In genomic region chr5:92980393-92980792, GRCm38 (mm10) we compare ENCODE assay signal across 33 mouse cellular contexts.
"Had no signal": no experiment of that assay in that cellular context is flagged by ENCODE, and none has a peak within 500 bp of the region (broad histone marks: within the 10 kb centered on the region; RNA-seq: fewer than 3 reads in every experiment).

No protein-coding gene starts in this region.

- H3K4me3 ChIP-seq: heart, embryonic 12.5 days; heart, embryonic 13.5 days; heart, embryonic 15.5 days; hindbrain, embryonic 10.5 days; hindbrain, embryonic 12.5 days; hindbrain, embryonic 13.5 days; hindbrain, embryonic 15.5 days; intestine, embryonic 15.5 days; kidney, embryonic 15.5 days; layer of hippocampus, adult 2 months; left cerebral cortex, adult 2 months had no signal

- ATAC-seq: hindbrain, embryonic 16.5 days; hindbrain, postnatal 0 days; inflammation-experienced regulatory T-cells, adult 6 months; intestine, embryonic 15.5 days; intestine, embryonic 16.5 days; intestine, postnatal 0 days had no signal

- H3K4me2 ChIP-seq: heart, embryonic 12.5 days; heart, embryonic 13.5 days; heart, embryonic 15.5 days; hindbrain, embryonic 12.5 days; hindbrain, embryonic 13.5 days; hindbrain, embryonic 14.5 days; hindbrain, embryonic 15.5 days; intestine, embryonic 15.5 days; kidney, embryonic 15.5 days had no signal

- H3K36me3 ChIP-seq: heart, embryonic 12.5 days; heart, embryonic 13.5 days; heart, embryonic 15.5 days; hindbrain, embryonic 10.5 days; hindbrain, embryonic 12.5 days; hindbrain, embryonic 13.5 days; hindbrain, embryonic 15.5 days; intestine, embryonic 15.5 days; kidney, embryonic 15.5 days had no signal

- H3K27me3 ChIP-seq: heart, embryonic 12.5 days; heart, embryonic 13.5 days; heart, embryonic 15.5 days; hindbrain, embryonic 12.5 days; hindbrain, embryonic 13.5 days; hindbrain, embryonic 15.5 days; intestine, embryonic 15.5 days; kidney, embryonic 15.5 days had no signal

- DNase-seq: heart, postnatal 10 days; heart, postnatal 14 days; heart, postnatal 36 days; heart, postnatal 4 days; kidney, adult 11 months; kidney, adult 18-20 months; kidney, adult 2 months; kidney, adult 8-10 months; kidney, adult 9 months; kidney, postnatal 10 days; kidney, postnatal 14 days; kidney, postnatal 25 days; kidney, postnatal 36 days; kidney, postnatal 4 days; layer of hippocampus, adult 9-11 months; layer of hippocampus, postnatal 36 days had no signal
